Mouse (Mus musculus) MEL (cell line): ENCODE measurements around the gene Arl14ep. TPM values are rescaled to one million over a fixed set of nuclear protein-coding genes. Genes with fewer than 3 reads are reported as not detected.

ENCODE experiments used
- DNase-seq: peaks from one replicate; pipeline ENCODE4 v3.0.0; 2011; ENCODE audit warnings: low read depth, low spot score
- H3K27ac ChIP-seq: 2 replicates; pipeline ENCODE4 v1.5.1; 2012; ENCODE audit warnings: low read depth, mild to moderate bottlenecking, control low read depth, low read length, moderate library complexity; ENCODE audit not compliant: control insufficient read depth
- H3K27me3 ChIP-seq, 2 experiments: fragments of 150-350 bp in 1 of 2; sonication (generic) in 1 of 2; 2 replicates each; pipeline ENCODE4 v1.6.1; 2012; ENCODE audit warnings: low read length in 2 of 2, mild to moderate bottlenecking in 2 of 2, improper control_type of control experiment in 1 of 2, moderate library complexity in 1 of 2; ENCODE audit not compliant: insufficient read depth in 2 of 2, control insufficient read depth in 1 of 2
- H3K36me3 ChIP-seq, 2 experiments: 2 replicates each; pipeline ENCODE4 v1.6.1; 2012 to 2014; ENCODE audit warnings: low read length in 2 of 2, improper control_type of control experiment in 1 of 2, inconsistent platforms in 1 of 2, mild to moderate bottlenecking in 1 of 2; ENCODE audit not compliant: insufficient read depth in 2 of 2, control insufficient read depth in 1 of 2
- H3K4me1 ChIP-seq, 2 experiments: fragments of 150-350 bp in 1 of 2; sonication (generic) in 1 of 2; 2 replicates each; pipeline ENCODE4 v1.6.1; 2012; ENCODE audit warnings: low read length in 2 of 2, improper control_type of control experiment in 1 of 2, mild to moderate bottlenecking in 1 of 2; ENCODE audit not compliant: insufficient read depth in 2 of 2, control insufficient read depth in 1 of 2
- H3K4me3 ChIP-seq, 2 experiments: fragments of 150-350 bp in 1 of 2; sonication (generic) in 1 of 2; 2 replicates each; pipeline ENCODE4 v1.5.1; 2012; ENCODE audit warnings: low read depth in 2 of 2, low read length in 2 of 2, mild to moderate bottlenecking in 2 of 2, moderate library complexity in 2 of 2, control low read depth in 1 of 2, improper control_type of control experiment in 1 of 2; ENCODE audit not compliant: control insufficient read depth in 1 of 2, insufficient read depth in 1 of 2
- H3K79me2 ChIP-seq: 2 replicates; pipeline ENCODE4 v1.6.1; 2012; ENCODE audit warnings: mild to moderate bottlenecking, low read length, moderate library complexity; ENCODE audit not compliant: control insufficient read depth, poor library complexity, insufficient read depth
- H3K9ac ChIP-seq: 2 replicates; pipeline ENCODE4 v1.6.1; 2012; ENCODE audit warnings: low read depth, mild to moderate bottlenecking, control low read depth, low read length, moderate library complexity; ENCODE audit not compliant: control insufficient read depth, poor library complexity, severe bottlenecking
- H3K9me3 ChIP-seq: fragments of 150-350 bp; sonication (generic); replicated peaks from 2 replicates; pipeline ENCODE4 v1.6.1; 2012; ENCODE audit warnings: mild to moderate bottlenecking, low read length, improper control_type of control experiment, moderate library complexity; ENCODE audit not compliant: insufficient read depth
- BHLHE40 ChIP-seq: IDR thresholded peaks from 2 replicates; pipeline ENCODE4 v1.6.1; 2012; ENCODE audit warnings: low read depth, mild to moderate bottlenecking, inconsistent platforms, low read length, improper control_type of control experiment, borderline replicate concordance
- CHD2 ChIP-seq: IDR thresholded peaks from 2 replicates; pipeline ENCODE4 v1.6.1; 2011; ENCODE audit warnings: low read length, improper control_type of control experiment
- CTCF ChIP-seq, 3 experiments: IDR thresholded peaks in 2 of 3; conservative IDR thresholded peaks in 1 of 3; 2 replicates each; pipeline ENCODE4 v1.5.1; 2011 to 2012; ENCODE audit warnings: low read length in 3 of 3, low read depth in 2 of 3, mild to moderate bottlenecking in 2 of 3, improper control_type of control experiment in 1 of 3, inconsistent platforms in 1 of 3, mixed read lengths in 1 of 3, moderate library complexity in 1 of 3; ENCODE audit not compliant: control insufficient read depth in 1 of 3, insufficient read depth in 1 of 3, poor library complexity in 1 of 3, severe bottlenecking in 1 of 3
- E2F4 ChIP-seq: IDR thresholded peaks from 2 replicates; pipeline ENCODE4 v1.6.1; 2011; ENCODE audit warnings: low read depth, low read length, improper control_type of control experiment, borderline replicate concordance
- ETS1 ChIP-seq: IDR thresholded peaks from 2 replicates; pipeline ENCODE4 v1.6.1; 2012; ENCODE audit warnings: low read depth, mild to moderate bottlenecking, inconsistent platforms, low read length, improper control_type of control experiment, moderate library complexity
- HCFC1 ChIP-seq: IDR thresholded peaks from 2 replicates; pipeline ENCODE4 v1.6.1; 2012; ENCODE audit warnings: low read depth, mild to moderate bottlenecking, inconsistent platforms, low read length, improper control_type of control experiment, moderate library complexity
- JUND ChIP-seq: IDR thresholded peaks from 2 replicates; pipeline ENCODE4 v1.6.1; 2011; ENCODE audit warnings: low read depth, mild to moderate bottlenecking, improper control_type of control experiment, low read length
- KAT2A ChIP-seq: conservative IDR thresholded peaks from 2 replicates; pipeline ENCODE4 v1.6.1; 2012; ENCODE audit warnings: low read depth, low read length, improper control_type of control experiment, inconsistent platforms
- MEF2A ChIP-seq: IDR thresholded peaks from 2 replicates; pipeline ENCODE4 v1.6.1; 2014; ENCODE audit warnings: low read depth, mild to moderate bottlenecking, inconsistent platforms, low read length, improper control_type of control experiment; ENCODE audit not compliant: poor library complexity, insufficient replicate concordance, severe bottlenecking; ENCODE audit errors: extremely low read depth
- MXI1 ChIP-seq: IDR thresholded peaks from 2 replicates; pipeline ENCODE4 v1.6.1; 2011; ENCODE audit warnings: mild to moderate bottlenecking, low read depth, low read length, improper control_type of control experiment
- MYC ChIP-seq: IDR thresholded peaks from 2 replicates; pipeline ENCODE4 v1.6.1; 2011; ENCODE audit warnings: low read depth, mild to moderate bottlenecking, low read length, improper control_type of control experiment, moderate library complexity
- POLR2A ChIP-seq, 2 experiments: IDR thresholded peaks; 2 replicates each; pipeline ENCODE4 v1.6.1; 2011 to 2012; ENCODE audit warnings: low read length in 2 of 2, mild to moderate bottlenecking in 2 of 2, control low read depth in 1 of 2, improper control_type of control experiment in 1 of 2, low read depth in 1 of 2, moderate library complexity in 1 of 2; ENCODE audit not compliant: control insufficient read depth in 1 of 2, insufficient read depth in 1 of 2, poor library complexity in 1 of 2
- POLR2AphosphoS2 ChIP-seq: IDR thresholded peaks from 2 replicates; pipeline ENCODE4 v1.6.1; 2011; ENCODE audit warnings: low read length, improper control_type of control experiment
- RAD21 ChIP-seq: IDR thresholded peaks from 2 replicates; pipeline ENCODE4 v1.6.1; 2011; ENCODE audit warnings: mild to moderate bottlenecking, low read depth, low read length, improper control_type of control experiment
- SMC3 ChIP-seq: IDR thresholded peaks from 2 replicates; pipeline ENCODE4 v1.6.1; 2011; ENCODE audit warnings: low read depth, low read length, improper control_type of control experiment
- TBP ChIP-seq: IDR thresholded peaks from 2 replicates; pipeline ENCODE4 v1.8.0; 2011; ENCODE audit warnings: low read depth, low read length, improper control_type of control experiment
- TCF12 ChIP-seq: IDR thresholded peaks from 2 replicates; pipeline ENCODE4 v1.6.1; 2014; ENCODE audit warnings: low read depth, mild to moderate bottlenecking, inconsistent platforms, low read length, improper control_type of control experiment, moderate library complexity
- ZMIZ1 ChIP-seq: IDR thresholded peaks from 2 replicates; pipeline ENCODE4 v1.6.1; 2012; ENCODE audit warnings: low read depth, mild to moderate bottlenecking, inconsistent platforms, low read length, improper control_type of control experiment, moderate library complexity
- polyA plus RNA-seq, 2 experiments: library from polyadenylated mRNA; stranded (reverse) in 1 of 2; unstranded in 1 of 2; fragments of >175 nt in 1 of 2; fragments of >200 nt in 1 of 2; gene quantifications; 2 replicates each; pipeline versions ENCODE4 v1.2.1 to v1.2.4; 2012; ENCODE audit warnings: low replicate concordance in 2 of 2, low read depth in 1 of 2; ENCODE audit not compliant: insufficient read length in 2 of 2, insufficient read depth in 1 of 2, missing spikeins in 1 of 2
- total RNA-seq: library from RNA; depleted of rRNA; stranded (reverse); fragments of 300-350 nt; gene quantifications from 2 replicates; pipeline ENCODE4 v1.2.3, GENCODE M21; 2012

Arl14ep gene
- total and polyA plus RNA-seq, 3 experiments: 26.2 to 105 (median 33.1) TPM

DNA sequence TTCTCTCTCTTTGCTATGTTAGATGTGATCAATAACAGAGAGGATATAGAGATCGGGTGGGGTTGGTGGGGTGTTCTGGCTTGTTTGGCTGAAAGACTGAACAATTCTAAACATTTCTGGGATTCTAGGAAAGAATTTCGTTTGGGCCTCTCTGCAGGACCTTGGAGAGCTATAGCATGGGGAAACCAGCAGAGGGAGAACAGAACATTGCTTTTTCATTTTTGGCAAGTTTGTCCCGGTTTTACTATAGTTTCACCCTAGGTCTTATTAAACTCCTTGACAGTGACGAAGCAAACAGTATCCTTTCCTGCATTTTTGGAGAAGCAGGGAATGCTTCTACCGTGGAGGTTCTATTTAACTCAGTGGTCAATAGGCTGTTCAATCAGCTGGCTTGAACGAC lies 8.3 kb upstream of the Arl14ep start:
- DNase-seq: no peak
- H3K9ac ChIP-seq: no peak overlapping the region

DNA sequence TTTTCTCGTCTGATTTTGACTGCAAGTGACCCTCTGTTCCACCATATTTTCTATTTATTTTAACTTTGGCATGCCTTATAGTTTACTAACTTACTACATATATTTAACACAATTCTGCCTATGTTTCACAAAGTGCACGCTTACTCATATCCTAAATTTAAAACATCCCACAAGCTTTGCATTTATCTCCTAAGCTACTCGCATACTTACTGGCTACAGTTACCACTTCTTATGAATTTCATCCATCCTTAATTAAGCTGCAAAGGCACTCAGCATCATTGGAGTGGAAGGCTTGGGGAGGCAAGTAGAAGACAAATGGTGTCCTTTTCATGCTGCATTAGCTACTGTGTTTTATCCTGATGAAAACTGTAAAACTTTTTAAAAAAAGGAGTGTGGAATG lies 2.2 kb upstream of the Arl14ep start:
- no peak for DNase-seq
- TF ChIP-seq MEF2A: no peak
- no peak for TF ChIP-seq TBP
- no peak for TF ChIP-seq CHD2
- no peak for TF ChIP-seq HCFC1
- TF ChIP-seq ZMIZ1: no peak
- no peak for TF ChIP-seq BHLHE40
- no peak for TF ChIP-seq MXI1
- TF ChIP-seq POLR2AphosphoS2: no peak
- no peak for TF ChIP-seq E2F4
- no peak for TF ChIP-seq POLR2A (IDR thresholded peaks at IDR 0.05; ENCODE audit: control insufficient read depth in 1 of 2, insufficient read depth in 1 of 2, low read depth in 1 of 2, low read length in 2 of 2, poor library complexity in 1 of 2)
- no peak for TF ChIP-seq ETS1
- no peak for TF ChIP-seq MYC
- TF ChIP-seq KAT2A: no peak
- no peak overlapping the region for H3K4me3 ChIP-seq
- no peaks in the 10 kb centered on the region for H3K27me3 ChIP-seq
- H3K4me1 ChIP-seq: peaks cover 7 to 18% of the 10 kb centered on the region in 2 experiments; a peak in 3 of 4 replicates
- H3K9me3 ChIP-seq: no peaks in the 10 kb centered on the region
- H3K36me3 ChIP-seq: peaks cover 2 to 30% of the 10 kb centered on the region in 2 experiments; a peak in 2 of 4 replicates
- no peak overlapping the region for H3K9ac ChIP-seq
- H3K27ac ChIP-seq: no peak overlapping the region
- peaks cover 22% of the 10 kb centered on the region for H3K79me2 ChIP-seq

More for the DNA sequence above, 8.3 kb upstream of the Arl14ep start:
- Histone ChIP-seq H3K79me2 (no peaks in the 10 kb centered on the region), H3K4me1 (peaks cover 0 to 2% of the 10 kb centered on the region in 2 experiments; a peak in 2 of 4 replicates), H3K4me3 (no peak overlapping the region), H3K9me3 (no peaks in the 10 kb centered on the region), H3K36me3 (peaks cover 0 to 3% of the 10 kb centered on the region in 2 experiments; a peak in 2 of 4 replicates), H3K27me3 (no peaks in the 10 kb centered on the region), H3K27ac (no peak overlapping the region)
- TF ChIP-seq CTCF (IDR thresholded peaks at IDR 0.05 in 2 of 3, conservative IDR thresholded peaks at IDR 0.05 in 1 of 3; ENCODE audit: control insufficient read depth in 1 of 3, insufficient read depth in 1 of 3, low read depth in 2 of 3, low read length in 3 of 3, poor library complexity in 1 of 3, severe bottlenecking in 1 of 3) (peak; percentile 4 to 42 (median 5); a peak in 2 of 6 replicates), TCF12 (no peak), RAD21 (peak; percentile 44), MYC (no peak), SMC3 (peak; percentile 48), JUND (no peak)
